Mouse (Mus musculus): ENCODE measurements around the gene Samt1. TPM values are rescaled to one million over a fixed set of nuclear protein-coding genes. Genes with fewer than 3 reads are reported as not detected.
"Not testable (repeated sequence)": the region's sequence is repeated elsewhere in the genome, so short reads cannot be mapped to it uniquely, and the experiment has no call there.

Gene Samt1
- not detected for total RNA-seq (2021)

GRCm38 (mm10) chrX:154012540-154012939, at the start of gene Samt1:
Gene Samt1, minus strand, starts transcription at chrX:154012640.
- DNase-seq (ENCODE audit: extremely low spot score in 1 of 2, low spot score in 2 of 2); intact Hi-C loops (cut with DNase I): not testable (repeated sequence)

DNA sequence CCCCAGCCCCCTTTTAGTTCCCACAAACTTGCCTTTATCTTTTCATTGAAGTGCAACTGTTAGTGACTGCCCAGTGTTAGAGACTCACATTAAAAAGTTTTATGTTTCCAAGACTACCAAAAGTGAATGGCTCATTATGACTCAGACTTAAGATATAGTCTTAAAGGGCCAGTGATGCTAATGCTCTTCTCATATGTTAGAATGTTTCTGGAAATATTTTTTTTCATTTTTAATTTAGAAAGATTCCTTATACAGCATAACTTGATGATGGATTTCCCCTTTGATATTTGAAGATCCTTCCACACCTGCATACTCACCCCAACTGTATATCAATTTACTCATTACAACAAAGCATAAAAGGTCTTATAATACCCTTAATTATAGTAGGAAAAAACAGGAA, 42.5 kb upstream of the Samt1 start, which contains the start of gene Gm10057:
TSS of gene Gm10057 (minus strand) at position 101 of the 400 bp plus-strand sequence.
- intact Hi-C loops (cut with DNase I); DNase-seq (ENCODE audit: extremely low spot score in 1 of 2, low spot score in 2 of 2): not testable (repeated sequence)

- DNase-seq (ENCODE audit: extremely low spot score in 1 of 2, low spot score in 2 of 2); intact Hi-C loops (cut with DNase I): not testable (repeated sequence)
These were observed 21.3 kb upstream of the Samt1 start, which contains the start of gene 4921511M17Rik for GRCm38 (mm10) chrX:154033727-154034126. Gene 4921511M17Rik, minus strand, starts transcription at chrX:154033827.

DNA sequence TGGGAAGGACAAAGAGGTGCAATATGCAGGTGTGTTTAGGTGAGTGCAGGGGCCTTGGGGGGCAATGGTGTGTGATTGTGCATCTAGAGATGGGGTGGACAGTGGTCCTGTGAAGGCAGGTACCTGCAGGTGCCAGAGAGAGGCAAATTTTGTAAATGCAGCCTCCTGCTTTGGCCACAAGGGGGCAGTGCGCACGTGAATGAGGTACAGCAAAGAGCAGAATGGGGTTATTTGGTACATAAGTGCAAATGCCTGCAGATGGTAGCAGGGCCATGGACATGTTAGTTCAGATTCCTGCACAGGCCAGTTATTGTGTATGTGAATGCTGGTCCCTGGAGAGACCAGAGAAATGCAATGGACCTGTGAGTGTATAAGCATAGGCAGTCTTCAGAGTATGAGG, 35.5 kb downstream of the Samt1 start:
- DNase-seq (ENCODE audit: extremely low spot score in 1 of 2, low spot score in 2 of 2); intact Hi-C loops (cut with DNase I): not testable (repeated sequence)

- DNase-seq (ENCODE audit: extremely low spot score in 1 of 2, low spot score in 2 of 2); intact Hi-C loops (cut with DNase I): not testable (repeated sequence)
These were observed 36.0 kb downstream of the Samt1 start for GRCm38 (mm10) chrX:153976467-153976866.

DNA sequence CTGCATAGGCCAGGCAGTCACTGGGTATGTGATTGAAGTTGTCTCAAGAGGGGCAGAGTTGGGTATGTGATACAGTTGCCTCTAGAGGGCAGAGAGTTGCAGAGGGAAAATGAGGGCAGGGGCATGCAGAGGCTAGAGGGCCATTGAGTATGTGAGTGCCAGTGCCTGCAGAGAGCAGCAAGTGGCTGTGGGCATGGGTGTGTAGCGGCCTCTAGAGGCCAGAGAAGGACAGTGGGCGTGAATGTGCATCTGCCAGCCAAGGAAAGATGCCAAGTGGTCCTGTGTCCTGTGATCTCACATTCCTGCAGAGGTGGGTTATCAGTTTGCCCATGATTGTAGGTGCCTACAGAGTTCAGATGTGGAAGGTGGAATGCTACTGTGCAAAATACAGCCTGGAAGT, 38.0 kb downstream of the Samt1 start:
- no peak for DNase-seq (ENCODE audit: extremely low spot score in 1 of 2, low spot score in 2 of 2)
- intact Hi-C loops (cut with DNase I), result no loop called here

- intact Hi-C loops (cut with DNase I); DNase-seq (ENCODE audit: extremely low spot score in 1 of 2, low spot score in 2 of 2): not testable (repeated sequence)
These were observed 59.6 kb downstream of the Samt1 start for GRCm38 (mm10) chrX:153952866-153953265.

Other genes starting within 250 kb of the Samt1 start
- gene Spin2c, start 180.4 kb downstream of the Samt1 start, total RNA-seq (2021), result 1 to 10 TPM; 6.8 to 8.1 TPM
- not detected for gene 4921511M17Rik, start 21.2 kb upstream of the Samt1 start, total RNA-seq (2021)
- gene Gm10057, start 42.4 kb upstream of the Samt1 start, total RNA-seq (2021), result not detected
- not detected for gene Gm15140, start 108.0 kb upstream of the Samt1 start, total RNA-seq (2021)